Mouse (Mus musculus): ENCODE measurements around the gene Col2a1.

Col2a1 gene

GRCm38 (mm10) chr15:98023137-98023536 is 18.6 kb upstream of the Col2a1 start:
- no peak for DNase-seq (ENCODE audit: low read depth, low spot score)
- H3K36me3 ChIP-seq (ENCODE audit: control insufficient read depth, insufficient read depth, low read length, poor library complexity, severe bottlenecking), result no peaks in the 10 kb centered on the region
- no peaks in the 10 kb centered on the region for H3K27me3 ChIP-seq (ENCODE audit: control insufficient read depth, insufficient read depth, low read length, poor library complexity, severe bottlenecking)

GRCm38 (mm10) chr15:98021886-98022285 is 17.4 kb upstream of the Col2a1 start:
- H3K36me3 ChIP-seq (ENCODE audit: control insufficient read depth, insufficient read depth, low read length, poor library complexity, severe bottlenecking), result no peaks in the 10 kb centered on the region
- DNase-seq (ENCODE audit: low read depth, low spot score), result no peak
- H3K27me3 ChIP-seq (ENCODE audit: control insufficient read depth, insufficient read depth, low read length, poor library complexity, severe bottlenecking), result no peaks in the 10 kb centered on the region

GRCm38 (mm10) chr15:98019047-98019446 is 14.6 kb upstream of the Col2a1 start:
- DNase-seq (ENCODE audit: low read depth, low spot score), result no peak
- Histone ChIP-seq H3K36me3 (ENCODE audit: control insufficient read depth, insufficient read depth, low read length, poor library complexity, severe bottlenecking) (no peaks in the 10 kb centered on the region), H3K27me3 (ENCODE audit: control insufficient read depth, insufficient read depth, low read length, poor library complexity, severe bottlenecking) (no peaks in the 10 kb centered on the region)

GRCm38 (mm10) chr15:98017925-98018324 is 13.4 kb upstream of the Col2a1 start:
- no peak for DNase-seq (ENCODE audit: low read depth, low spot score)

GRCm38 (mm10) chr15:98012810-98013209 is 8.3 kb upstream of the Col2a1 start:
- Histone ChIP-seq H3K27me3 (ENCODE audit: control insufficient read depth, insufficient read depth, low read length, poor library complexity, severe bottlenecking) (no peaks in the 10 kb centered on the region), H3K36me3 (ENCODE audit: control insufficient read depth, insufficient read depth, low read length, poor library complexity, severe bottlenecking) (no peaks in the 10 kb centered on the region)
- no peak for DNase-seq (ENCODE audit: low read depth, low spot score)

More at GRCm38 (mm10) chr15:98017925-98018324, 13.4 kb upstream of the Col2a1 start:
- H3K27me3 ChIP-seq (ENCODE audit: control insufficient read depth, insufficient read depth, low read length, poor library complexity, severe bottlenecking), result no peaks in the 10 kb centered on the region
- H3K36me3 ChIP-seq (ENCODE audit: control insufficient read depth, insufficient read depth, low read length, poor library complexity, severe bottlenecking), result no peaks in the 10 kb centered on the region

- H3K27me3 ChIP-seq (ENCODE audit: control insufficient read depth, insufficient read depth, low read length, poor library complexity, severe bottlenecking), result peaks cover 2% of the 10 kb centered on the region; the same call in 1 of the 2 replicates
- DNase-seq (ENCODE audit: low read depth, low spot score), result no peak
- H3K36me3 ChIP-seq (ENCODE audit: control insufficient read depth, insufficient read depth, low read length, poor library complexity, severe bottlenecking), result no peaks in the 10 kb centered on the region
These were observed 686 bp upstream of the Col2a1 start for GRCm38 (mm10) chr15:98005181-98005580.

GRCm38 (mm10) chr15:98004740-98005159 is 255 bp upstream of the Col2a1 start:
- DNase-seq (ENCODE audit: low read depth, low spot score), result no peak
- Histone ChIP-seq H3K36me3 (ENCODE audit: control insufficient read depth, insufficient read depth, low read length, poor library complexity, severe bottlenecking) (no peaks in the 10 kb centered on the region), H3K27me3 (ENCODE audit: control insufficient read depth, insufficient read depth, low read length, poor library complexity, severe bottlenecking) (peaks cover 2% of the 10 kb centered on the region; the same call in 1 of the 2 replicates)

GRCm38 (mm10) chr15:98002991-98003821 is 1.3 kb downstream of the Col2a1 start:
- DNase-seq (ENCODE audit: low read depth, low spot score), result no peak
- peaks cover 2% of the 10 kb centered on the region; the same call in 1 of the 2 replicates for H3K27me3 ChIP-seq (ENCODE audit: control insufficient read depth, insufficient read depth, low read length, poor library complexity, severe bottlenecking)
- H3K36me3 ChIP-seq (ENCODE audit: control insufficient read depth, insufficient read depth, low read length, poor library complexity, severe bottlenecking), result no peaks in the 10 kb centered on the region

GRCm38 (mm10) chr15:98002113-98002990 is 2.1 kb downstream of the Col2a1 start:
- DNase-seq (ENCODE audit: low read depth, low spot score), result no peak
- H3K27me3 ChIP-seq (ENCODE audit: control insufficient read depth, insufficient read depth, low read length, poor library complexity, severe bottlenecking), result peaks cover 2% of the 10 kb centered on the region; the same call in 1 of the 2 replicates

GRCm38 (mm10) chr15:98001321-98002112 is 3.0 kb downstream of the Col2a1 start:
- Histone ChIP-seq H3K27me3 (ENCODE audit: control insufficient read depth, insufficient read depth, low read length, poor library complexity, severe bottlenecking) (peaks cover 2% of the 10 kb centered on the region; the same call in 1 of the 2 replicates), H3K36me3 (ENCODE audit: control insufficient read depth, insufficient read depth, low read length, poor library complexity, severe bottlenecking) (no peaks in the 10 kb centered on the region)
- DNase-seq (ENCODE audit: low read depth, low spot score), result no peak

More at GRCm38 (mm10) chr15:98002113-98002990, 2.1 kb downstream of the Col2a1 start:
- H3K36me3 ChIP-seq (ENCODE audit: control insufficient read depth, insufficient read depth, low read length, poor library complexity, severe bottlenecking), result no peaks in the 10 kb centered on the region

- no peak for DNase-seq (ENCODE audit: low read depth, low spot score)
- peaks cover 2% of the 10 kb centered on the region; the same call in 1 of the 2 replicates for H3K27me3 ChIP-seq (ENCODE audit: control insufficient read depth, insufficient read depth, low read length, poor library complexity, severe bottlenecking)
These were observed 4.5 kb downstream of the Col2a1 start for GRCm38 (mm10) chr15:97999991-98000390.

GRCm38 (mm10) chr15:97999546-97999945 is 4.9 kb downstream of the Col2a1 start:
- Histone ChIP-seq H3K36me3 (ENCODE audit: control insufficient read depth, insufficient read depth, low read length, poor library complexity, severe bottlenecking) (no peaks in the 10 kb centered on the region), H3K27me3 (ENCODE audit: control insufficient read depth, insufficient read depth, low read length, poor library complexity, severe bottlenecking) (no peaks in the 10 kb centered on the region; the same call in 1 of the 2 replicates)
- no peak for DNase-seq (ENCODE audit: low read depth, low spot score)

More at GRCm38 (mm10) chr15:97999991-98000390, 4.5 kb downstream of the Col2a1 start:
- no peaks in the 10 kb centered on the region for H3K36me3 ChIP-seq (ENCODE audit: control insufficient read depth, insufficient read depth, low read length, poor library complexity, severe bottlenecking)

- no peaks in the 10 kb centered on the region for H3K36me3 ChIP-seq (ENCODE audit: control insufficient read depth, insufficient read depth, low read length, poor library complexity, severe bottlenecking)
- DNase-seq (ENCODE audit: low read depth, low spot score), result no peak
These were observed 7.7 kb downstream of the Col2a1 start for GRCm38 (mm10) chr15:97996716-97997256.

More at GRCm38 (mm10) chr15:97996716-97997256, 7.7 kb downstream of the Col2a1 start:
- no peaks in the 10 kb centered on the region for H3K27me3 ChIP-seq (ENCODE audit: control insufficient read depth, insufficient read depth, low read length, poor library complexity, severe bottlenecking)
